Mouse (Mus musculus) lung, embryonic 14.5 days (tissue): Measurements from ENCODE around the gene Prkci. TPM values are rescaled to one million over a fixed set of nuclear protein-coding genes. Genes with fewer than 3 reads are reported as not detected.

Experiments
- ATAC-seq: fragments of 200-750 bp; cut with Nextera tagmentation; 2 replicates; pipeline ENCODE4 v1.8.0; 2017; ENCODE audit warnings: mild to moderate bottlenecking, moderate TSS enrichment, moderate library complexity; ENCODE audit not compliant: insufficient read depth
- DNase-seq: peaks from one replicate; pipeline ENCODE4 v3.0.0-alpha.2; 2015
- H3K27ac ChIP-seq: fragments of 300-500 bp; sonication (generic); 2 replicates; pipeline ENCODE4 v1.5.1; 2014; ENCODE audit warnings: low read depth, mild to moderate bottlenecking, moderate library complexity
- H3K27me3 ChIP-seq: fragments of 300-500 bp; sonication (generic); 2 replicates; pipeline ENCODE4 v1.6.1; 2014; ENCODE audit warnings: low read length, control low read depth; ENCODE audit not compliant: insufficient read depth
- H3K36me3 ChIP-seq: fragments of 300-500 bp; sonication (generic); 2 replicates; pipeline ENCODE4 v1.6.1; 2014; ENCODE audit warnings: control low read depth; ENCODE audit not compliant: insufficient read depth
- H3K4me1 ChIP-seq: fragments of 300-500 bp; sonication (generic); 2 replicates; pipeline ENCODE4 v1.6.1; 2014; ENCODE audit warnings: antibody characterized with exemption, control low read depth; ENCODE audit not compliant: insufficient read depth
- H3K4me2 ChIP-seq: fragments of 300-500 bp; sonication (generic); 2 replicates; pipeline ENCODE4 v1.6.1; 2014; ENCODE audit warnings: mild to moderate bottlenecking
- H3K4me3 ChIP-seq: fragments of 300-500 bp; sonication (generic); 2 replicates; pipeline ENCODE4 v1.5.1; 2014; ENCODE audit warnings: low read depth, low read length
- H3K9ac ChIP-seq: fragments of 300-500 bp; sonication (generic); 2 replicates; pipeline ENCODE4 v1.6.1; 2014
- H3K9me3 ChIP-seq: fragments of 300-500 bp; sonication (generic); 2 replicates; pipeline ENCODE4 v1.6.1; 2016; ENCODE audit warnings: low read depth, low read length, control low read depth
- CTCF ChIP-seq: IDR thresholded peaks from 2 replicates; pipeline ENCODE4 v1.5.1; 2016; ENCODE audit warnings: antibody characterized with exemption, low read depth
- WGBS: fragments of 180-500 bp; shearing (Covaris S2); extraction: QIAGEN DNeasy Blood & Tissue Kit; methylation state at CpG from one replicate; pipeline ENCODE4 v1.1.7; 2014; 5-methylcytosine and 5-hydroxymethylcytosine counted together
- polyA plus RNA-seq: library from polyadenylated mRNA; unstranded; fragments of >200 nt; fragmentation: Nextera tagmentation; extraction: Ambion mirVana; gene quantifications from 2 replicates; pipeline ENCODE4 v1.2.1, GENCODE M21; 2014

Gene Prkci
- polyA plus RNA-seq, 1 experiment from 2014 or later, result 65.6 TPM

DNA sequence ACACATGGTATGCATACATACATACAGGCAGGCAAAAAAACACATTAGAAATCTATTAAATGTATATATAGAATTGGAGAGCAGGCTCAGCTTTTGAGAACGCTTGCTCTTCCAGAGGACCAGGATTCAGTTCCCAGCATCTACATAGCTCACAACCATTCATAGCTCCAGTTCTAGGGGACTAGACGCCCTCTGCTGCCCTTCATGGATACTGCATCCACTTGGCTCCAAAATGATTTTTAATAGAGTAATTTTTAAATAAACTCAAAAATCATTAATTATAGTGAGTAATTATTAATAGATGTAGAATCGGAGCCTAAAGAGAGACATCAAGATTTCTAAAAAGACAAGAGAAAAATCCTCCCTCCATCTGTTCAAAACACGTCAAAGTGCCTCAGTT is 32.4 kb upstream of the Prkci start:
- DNase-seq (no peak), ATAC-seq (no peak)
- Histone ChIP-seq H3K4me1 (no peaks in the 10 kb centered on the region), H3K4me3 (no peak overlapping the region), H3K27ac (no peak overlapping the region), H3K9ac (no peak overlapping the region), H3K36me3 (peaks cover 67% of the 10 kb centered on the region), H3K27me3 (no peaks in the 10 kb centered on the region), H3K4me2 (no peak overlapping the region), H3K9me3 (no peaks in the 10 kb centered on the region)
- peak; percentile 30; the same call in 1 of the 2 replicates for TF ChIP-seq CTCF
- WGBS, result 92% methylated on average over 4 of the region's 4 CpGs

DNA sequence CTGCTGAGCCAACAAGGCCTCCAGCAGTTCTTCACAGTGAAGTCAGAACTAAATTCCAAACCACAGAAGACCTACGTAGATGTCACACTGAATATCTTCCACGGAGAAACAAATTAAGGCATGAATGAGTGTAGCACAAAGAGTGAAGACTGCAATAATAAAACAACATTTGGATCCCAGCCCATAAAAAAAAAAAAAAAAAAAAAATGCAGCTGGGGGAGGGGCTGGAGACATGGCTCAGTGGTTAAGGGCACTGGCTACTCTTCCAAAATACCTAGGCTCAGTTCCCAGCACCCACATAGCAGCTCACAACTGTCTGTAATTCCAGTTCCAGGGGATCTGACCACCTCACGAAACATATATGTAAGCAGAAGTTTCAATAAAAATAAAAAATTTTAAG is 31.3 kb upstream of the Prkci start:
- no peaks in the 10 kb centered on the region for H3K4me1 ChIP-seq
- no peaks in the 10 kb centered on the region for H3K27me3 ChIP-seq
- H3K4me3 ChIP-seq, result no peak overlapping the region
- no peak overlapping the region for H3K9ac ChIP-seq
- 79% methylated on average over 3 of the region's 3 CpGs for WGBS
- no peak overlapping the region for H3K4me2 ChIP-seq
- ATAC-seq, result no peak
- H3K9me3 ChIP-seq, result no peaks in the 10 kb centered on the region
- no peak for DNase-seq
- no peak for TF ChIP-seq CTCF
- H3K27ac ChIP-seq, result no peak overlapping the region
- H3K36me3 ChIP-seq, result peaks cover 57% of the 10 kb centered on the region

DNA sequence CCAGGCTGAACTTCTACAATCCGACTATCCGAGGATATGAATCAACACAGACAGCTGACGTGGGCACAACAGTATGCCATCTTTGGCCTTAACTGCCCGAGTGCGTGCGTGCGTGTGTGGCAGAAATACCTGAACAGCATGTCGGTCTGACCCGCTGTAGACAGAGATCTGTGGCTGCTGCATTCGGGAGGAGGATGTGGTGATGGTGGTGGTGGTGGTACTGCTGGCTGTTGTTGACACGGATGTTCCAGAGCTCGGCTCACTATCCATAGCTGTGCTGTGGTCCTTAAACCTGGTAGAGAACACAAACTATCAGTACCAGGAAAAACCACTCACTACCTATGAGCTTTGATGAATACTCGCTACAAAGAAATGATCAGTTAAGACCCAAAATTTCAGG is 29.9 kb upstream of the Prkci start:
- ATAC-seq (no peak), DNase-seq (no peak)
- Histone ChIP-seq H3K4me3 (no peak overlapping the region), H3K4me1 (no peaks in the 10 kb centered on the region), H3K9ac (no peak overlapping the region), H3K4me2 (no peak overlapping the region), H3K36me3 (peaks cover 42% of the 10 kb centered on the region), H3K27me3 (no peaks in the 10 kb centered on the region), H3K9me3 (no peaks in the 10 kb centered on the region), H3K27ac (no peak overlapping the region)
- WGBS, result 92% methylated on average over 13 of the region's 13 CpGs
- no peak for TF ChIP-seq CTCF

DNA sequence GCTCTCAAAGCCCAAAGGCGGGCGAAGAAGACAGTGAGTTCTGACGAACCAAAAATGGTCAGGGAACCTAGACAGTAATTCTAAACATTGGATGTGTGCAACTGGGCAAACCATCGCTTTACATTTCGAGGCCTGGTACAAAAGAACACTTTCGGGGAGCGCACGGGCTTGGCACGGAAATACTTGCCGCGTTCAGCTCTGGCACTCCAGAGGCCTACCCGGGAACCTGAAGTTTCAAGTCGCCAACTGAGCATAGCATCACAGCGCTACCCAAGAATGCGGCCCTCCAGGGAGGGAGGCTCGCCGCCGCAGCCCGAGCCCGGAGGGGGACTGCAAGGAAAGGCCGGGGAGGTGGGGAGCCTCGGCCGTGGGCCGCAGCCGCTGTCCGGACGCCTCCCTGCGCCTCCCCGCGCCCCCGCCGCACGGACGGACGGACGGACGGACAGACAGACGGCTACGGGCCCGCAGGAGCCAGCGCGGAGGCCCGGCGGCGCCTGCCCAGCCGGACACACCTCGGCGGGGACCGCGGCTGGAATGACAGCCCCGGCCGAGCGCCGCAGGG is 26.9 kb upstream of the Prkci start:
- ATAC-seq (peak; percentile 78), DNase-seq (peak; percentile 77)
- no peaks in the 10 kb centered on the region for H3K27me3 ChIP-seq
- peak overlapping the region; percentile 72 for H3K4me3 ChIP-seq
- no peaks in the 10 kb centered on the region for H3K9me3 ChIP-seq
- peaks cover 22% of the 10 kb centered on the region for H3K36me3 ChIP-seq
- peak overlapping the region; percentile 91 for H3K27ac ChIP-seq
- H3K4me2 ChIP-seq, result peak overlapping the region; percentile 79
- peak overlapping the region; percentile 94 for H3K9ac ChIP-seq
- no peaks in the 10 kb centered on the region for H3K4me1 ChIP-seq
- WGBS, result under 1% methylated on average over 54 of the region's 54 CpGs
- no peak for TF ChIP-seq CTCF

GRCm38 (mm10) chr3:30969104-30969581 is 26.4 kb upstream of the Prkci start, which contains the start of gene Phc3:
Gene Phc3 (minus strand): TSS chr3:30969415.
- TF ChIP-seq CTCF, result no peak
- H3K9ac ChIP-seq, result peak within 1 kb of the TSS; percentile 94
- peaks cover 17% of the 10 kb centered on the region for H3K36me3 ChIP-seq
- 0% methylated on average over 30 of the region's 34 CpGs for WGBS
- H3K27me3 ChIP-seq, result no peaks in the 10 kb centered on the region
- peak within 1 kb of the TSS; percentile 79 for H3K4me2 ChIP-seq
- H3K4me3 ChIP-seq, result peak within 1 kb of the TSS; percentile 72
- H3K4me1 ChIP-seq, result no peaks in the 10 kb centered on the region
- ATAC-seq (peak; percentile 93), DNase-seq (peak; percentile 96)
- H3K9me3 ChIP-seq, result no peaks in the 10 kb centered on the region
- peak within 1 kb of the TSS; percentile 91 for H3K27ac ChIP-seq

- Histone ChIP-seq H3K36me3 (no peaks in the 10 kb centered on the region), H3K9me3 (no peaks in the 10 kb centered on the region), H3K4me2 (no peak overlapping the region), H3K4me3 (no peak overlapping the region), H3K27ac (no peak overlapping the region), H3K4me1 (no peaks in the 10 kb centered on the region), H3K27me3 (no peaks in the 10 kb centered on the region), H3K9ac (no peak overlapping the region)
- DNase-seq (peak; percentile 84), ATAC-seq (peak; percentile 27)
- TF ChIP-seq CTCF, result peak; percentile 73
- 44% methylated on average over 9 of the region's 9 CpGs for WGBS
Measured at GRCm38 (mm10) chr3:30975102-30975754, 20.3 kb upstream of the Prkci start.

DNA sequence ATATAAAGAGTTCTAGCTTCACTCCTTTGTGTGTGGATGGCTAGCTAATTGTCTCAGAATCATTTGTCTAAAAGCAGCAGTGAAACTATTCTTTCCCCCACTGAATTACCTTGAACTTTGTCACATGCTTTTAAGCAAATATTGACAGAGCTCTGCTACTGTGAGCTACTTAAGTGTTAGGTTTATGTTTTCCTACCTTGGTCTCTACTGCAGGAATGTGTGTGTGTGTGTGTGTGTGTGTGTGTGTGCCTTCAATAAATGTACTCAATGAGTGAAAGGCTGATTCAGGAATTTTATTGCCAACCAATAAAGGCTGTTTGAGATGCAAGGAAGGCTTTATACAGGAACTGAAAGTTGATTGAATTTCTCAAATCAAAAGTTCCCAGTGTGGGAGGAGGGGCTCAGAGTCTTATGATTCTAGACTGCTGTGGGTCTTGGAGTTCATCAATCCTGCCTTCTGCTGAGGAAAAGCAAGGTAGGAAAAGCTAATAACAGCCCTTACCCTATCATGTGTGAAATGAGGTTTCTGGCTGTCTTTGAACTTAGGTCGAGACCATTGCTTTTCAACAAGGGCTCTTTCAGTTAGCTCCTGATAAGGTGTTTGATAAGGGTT is 18.4 kb upstream of the Prkci start:
- Histone ChIP-seq H3K4me3 (no peak overlapping the region), H3K36me3 (no peaks in the 10 kb centered on the region), H3K9ac (no peak overlapping the region), H3K4me1 (no peaks in the 10 kb centered on the region), H3K27ac (0 out of 2 replicates have a peak overlapping the region, but pooled peaks have one; percentile 3), H3K4me2 (no peak overlapping the region), H3K9me3 (no peaks in the 10 kb centered on the region), H3K27me3 (no peaks in the 10 kb centered on the region)
- no peak for TF ChIP-seq CTCF
- WGBS, result 32% methylated on average over 1 of the region's 1 CpGs
- DNase-seq (peak; percentile 45), ATAC-seq (peak; percentile 59; the same call in 1 of the 2 replicates)
